Mouse (Mus musculus): ENCODE results near the gene Mettl24.

The Mettl24 gene

DNA sequence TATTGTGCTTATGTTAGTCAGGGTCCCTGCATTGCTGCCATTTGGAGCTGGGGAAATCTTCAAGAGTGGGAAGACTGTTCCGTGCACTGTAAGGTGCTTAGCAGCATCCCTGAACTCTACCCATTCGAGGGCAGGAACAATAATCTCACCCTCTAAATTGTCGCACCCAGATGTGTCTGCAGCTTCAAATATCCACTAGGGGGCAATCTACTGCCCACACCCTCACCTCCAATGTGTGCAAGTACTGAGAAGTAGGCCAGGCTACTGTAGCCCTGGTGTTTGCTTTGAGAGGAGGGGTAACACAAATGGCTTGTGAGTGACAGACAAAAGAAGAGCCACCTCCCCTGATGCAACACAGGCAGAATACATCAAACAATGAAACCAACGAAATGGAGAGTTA, 130.5 kb downstream of the Mettl24 start:
- DNase-seq (ENCODE audit: low spot score) = peak; percentile 13

DNA sequence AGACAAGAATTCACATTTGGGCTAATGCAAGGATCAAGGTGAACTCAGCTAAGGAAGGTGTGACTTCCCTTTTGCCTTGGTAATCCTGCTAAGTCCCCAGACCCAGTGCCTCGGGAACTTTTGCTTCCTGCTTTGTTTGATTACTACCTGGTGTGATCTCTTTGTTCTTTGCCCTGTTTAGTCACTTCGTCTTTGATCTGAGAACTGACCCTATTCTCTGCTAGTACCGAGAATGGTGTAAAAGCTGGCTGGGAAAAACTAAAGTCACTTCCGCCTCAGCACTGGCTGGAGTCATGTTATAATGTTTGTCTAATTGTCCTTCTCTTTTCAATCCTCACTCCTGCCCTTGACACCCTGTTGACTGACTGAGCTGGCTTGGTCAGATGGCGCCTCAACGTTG, 133.4 kb downstream of the Mettl24 start:
- no peak for DNase-seq (ENCODE audit: low spot score)

DNA sequence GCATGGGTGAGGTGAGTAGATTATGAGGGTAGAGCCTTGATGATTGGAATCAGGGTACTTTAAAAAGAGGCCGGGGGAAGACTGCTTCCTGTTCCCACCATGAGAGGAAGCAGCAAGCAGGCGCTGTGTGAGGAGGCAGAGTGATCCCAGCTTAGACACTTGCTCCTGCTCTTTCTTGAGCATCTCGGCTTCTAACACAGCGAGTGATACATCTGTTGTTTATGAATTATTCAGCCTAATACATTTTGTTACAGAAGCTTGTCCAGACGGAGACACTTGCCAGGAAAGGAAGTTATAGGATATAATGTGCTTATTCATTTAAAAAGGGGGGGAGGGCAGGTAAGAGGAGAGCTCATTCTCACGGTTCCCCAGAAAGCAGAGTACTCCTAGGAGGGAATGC, 142.9 kb downstream of the Mettl24 start:
- DNase-seq (ENCODE audit: low spot score) = no peak

DNA sequence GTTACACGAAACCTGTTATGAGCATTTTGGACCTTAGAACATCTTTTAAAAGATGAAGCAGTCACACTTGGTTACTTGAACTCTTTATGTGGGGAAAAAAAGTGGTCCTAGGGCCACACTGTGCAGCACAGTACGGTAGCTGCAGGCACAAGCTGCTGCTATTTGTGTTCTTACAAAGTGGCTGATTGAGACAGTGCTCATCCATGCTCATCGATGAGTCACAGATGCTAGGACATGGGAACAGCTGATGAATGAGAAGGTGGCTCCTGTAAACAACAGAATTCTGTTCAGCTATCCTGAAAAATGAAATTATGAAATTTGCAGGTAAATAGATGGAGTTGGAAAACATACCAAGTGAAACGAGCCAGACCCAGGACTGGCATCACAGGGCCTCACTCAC, 144.6 kb downstream of the Mettl24 start:
- DNase-seq (ENCODE audit: low spot score) = no peak

DNA sequence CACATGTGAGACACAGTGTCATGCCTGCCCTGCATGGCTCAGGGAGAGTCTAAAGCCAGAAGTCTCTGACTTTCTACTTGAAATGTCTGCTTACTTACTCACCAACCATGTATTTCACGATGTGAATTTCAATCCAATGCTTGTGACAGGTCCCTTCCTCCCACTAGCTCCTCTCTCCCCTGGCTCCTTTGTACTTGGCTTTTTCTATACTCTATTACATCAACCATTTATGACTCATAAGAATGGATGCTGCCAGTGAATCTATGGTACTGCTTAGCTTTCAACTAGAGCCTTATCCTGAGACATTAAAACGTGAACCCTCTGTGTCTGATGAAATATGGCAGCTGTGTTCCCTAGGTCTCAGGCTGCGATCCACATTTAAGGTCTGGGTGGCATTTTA, 147.2 kb downstream of the Mettl24 start:
- DNase-seq (ENCODE audit: low spot score) = no peak

DNA sequence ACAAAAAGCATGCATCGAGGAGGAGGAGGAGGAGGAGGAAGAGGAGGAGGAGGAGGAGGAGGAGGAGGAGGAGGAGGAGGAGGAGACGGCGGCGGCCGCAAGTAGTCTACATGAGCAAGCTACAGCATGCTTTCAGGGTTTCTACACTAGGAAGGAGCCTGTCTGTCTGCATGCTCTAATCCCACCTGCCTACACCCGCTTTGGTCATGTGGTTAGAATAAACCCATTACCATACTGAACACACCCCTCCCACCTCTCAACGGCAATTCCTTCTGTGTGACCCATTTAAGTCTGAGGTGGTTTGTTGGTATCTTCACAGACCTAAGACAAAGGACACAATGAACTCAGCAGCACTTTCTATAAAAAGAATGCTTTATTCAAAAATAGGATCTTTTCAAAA, 148.2 kb downstream of the Mettl24 start:
- DNase-seq (ENCODE audit: low spot score) = no peak

DNA sequence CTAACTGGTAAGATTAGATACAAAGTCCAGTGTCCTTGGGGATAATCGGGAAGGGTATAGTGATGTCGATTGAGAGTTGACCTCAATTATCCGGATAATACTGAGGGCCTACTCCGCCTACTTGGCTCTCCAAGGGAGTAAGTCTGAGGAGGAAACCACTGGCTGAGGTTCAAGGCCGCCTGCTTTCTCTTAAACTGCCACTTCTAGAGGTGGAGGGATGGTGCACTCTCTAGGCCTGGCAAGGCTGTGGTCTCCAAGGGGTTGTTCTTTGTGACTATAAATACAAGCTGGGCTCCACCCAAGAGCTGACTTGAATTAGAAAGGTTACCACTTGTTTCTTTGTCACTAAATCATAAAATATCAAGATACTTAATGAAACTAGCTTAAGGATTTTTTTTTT, 157.0 kb downstream of the Mettl24 start:
- DNase-seq (ENCODE audit: low spot score) = no peak

DNA sequence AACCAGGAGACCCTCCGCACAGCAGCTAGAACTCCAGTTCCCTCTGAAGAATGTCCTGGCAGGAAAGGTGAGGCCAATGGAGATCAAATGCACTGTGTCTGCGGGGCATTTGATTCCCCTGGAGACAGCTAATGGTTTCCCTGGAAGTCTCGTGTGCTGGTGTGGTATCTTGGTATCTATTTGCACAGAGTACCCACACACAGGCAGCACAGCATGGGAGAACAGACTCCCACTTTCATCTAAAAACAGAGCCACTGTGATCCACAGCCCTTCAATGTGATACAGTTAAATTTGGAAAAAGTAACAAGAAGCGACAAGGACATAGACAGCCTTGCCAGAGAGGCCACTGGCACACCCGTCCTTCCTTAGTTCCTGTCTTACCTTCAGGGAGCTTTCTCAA, 160.8 kb downstream of the Mettl24 start:
- DNase-seq (ENCODE audit: low spot score) = no peak

DNA sequence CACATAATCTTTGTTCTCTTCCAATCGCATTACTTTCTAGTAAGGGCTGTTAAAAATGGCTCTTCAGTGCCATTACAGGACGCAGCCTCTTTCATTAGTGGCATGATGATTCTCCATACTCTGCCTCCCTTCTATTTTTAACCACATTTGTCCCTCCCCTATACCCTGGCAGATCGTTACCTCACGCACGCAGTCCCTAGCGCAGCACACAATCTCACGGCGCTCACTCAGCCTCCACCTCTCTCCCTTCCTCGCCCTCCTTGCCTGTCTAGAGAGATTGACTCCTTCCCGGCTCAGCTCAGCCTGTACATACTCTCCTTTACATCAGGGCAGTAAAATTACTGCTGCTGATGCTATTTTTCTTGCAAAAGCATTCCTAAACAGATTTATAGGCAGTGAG, 161.5 kb downstream of the Mettl24 start:
- no peak for DNase-seq (ENCODE audit: low spot score)

DNA sequence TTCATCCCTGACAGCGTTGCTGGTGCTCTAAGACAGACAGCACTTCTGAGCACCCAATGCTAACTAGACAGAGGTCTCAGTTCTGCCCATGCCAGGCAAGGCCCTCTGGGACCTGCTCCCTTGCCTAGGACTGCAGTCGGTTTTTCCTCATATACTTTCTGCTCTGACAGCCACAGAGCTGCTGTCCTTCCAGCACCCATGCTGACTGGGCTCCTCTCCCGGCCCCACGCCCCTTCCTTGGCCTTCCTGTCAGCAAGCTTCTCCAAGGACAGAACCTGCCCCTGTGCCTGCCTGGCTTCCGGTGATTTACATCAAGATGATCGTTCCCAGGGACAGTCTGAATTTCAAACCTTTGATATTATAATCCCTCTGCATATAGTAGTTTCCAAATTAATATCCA, 162.5 kb downstream of the Mettl24 start:
- DNase-seq (ENCODE audit: low spot score) = no peak

DNA sequence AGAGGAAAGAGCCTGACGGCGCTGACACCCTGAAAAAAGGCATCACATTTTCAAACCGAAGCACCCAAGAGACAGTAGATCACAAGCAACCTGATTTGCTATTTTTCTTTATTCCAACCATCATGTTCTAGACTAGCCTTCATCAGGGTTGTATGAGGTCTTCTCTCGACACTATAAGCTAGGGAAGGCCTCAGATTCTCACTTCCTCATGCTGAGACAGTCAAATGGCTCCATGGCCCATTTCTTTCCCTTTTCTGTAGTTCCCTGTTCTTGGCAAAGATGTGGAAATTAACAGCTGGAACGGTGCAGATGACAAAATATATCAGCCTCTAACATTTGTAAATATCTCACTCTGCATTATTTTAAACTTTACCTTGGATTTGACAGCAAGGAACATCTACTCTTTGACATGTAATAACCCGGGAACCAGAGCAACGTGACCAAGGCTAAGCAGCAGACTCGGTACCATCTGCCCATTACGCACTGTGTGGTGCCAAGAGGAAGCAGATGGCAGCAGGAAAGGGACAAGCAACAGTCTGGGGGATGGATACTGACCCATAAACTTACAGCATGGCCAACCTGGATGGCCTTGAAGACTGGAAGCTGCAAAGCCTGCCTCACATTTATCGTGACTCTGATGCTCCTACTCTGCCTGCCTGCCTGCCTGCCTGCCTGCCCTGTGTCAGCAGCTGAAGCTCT, 164.2 kb downstream of the Mettl24 start:
- no peak for DNase-seq (ENCODE audit: low spot score)

DNA sequence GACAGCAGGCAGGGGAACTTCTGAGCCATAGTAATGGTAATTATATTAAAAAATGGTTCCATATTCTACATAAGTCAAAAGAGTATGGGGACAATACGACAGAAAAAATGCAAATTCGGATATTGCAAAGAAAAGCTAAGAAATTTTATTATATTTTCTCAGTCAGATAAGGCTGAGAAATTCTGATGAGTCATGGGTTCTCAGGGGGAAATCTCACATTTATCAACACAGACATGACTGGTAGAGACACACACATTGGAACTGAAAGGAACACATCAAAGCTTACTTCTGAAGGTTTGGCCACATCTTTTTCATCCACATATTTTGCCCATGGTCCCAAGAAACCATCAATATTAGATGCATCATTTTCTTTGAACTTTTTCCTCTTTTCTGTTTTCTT, 167.6 kb downstream of the Mettl24 start:
- no peak for DNase-seq (ENCODE audit: low spot score)

DNA sequence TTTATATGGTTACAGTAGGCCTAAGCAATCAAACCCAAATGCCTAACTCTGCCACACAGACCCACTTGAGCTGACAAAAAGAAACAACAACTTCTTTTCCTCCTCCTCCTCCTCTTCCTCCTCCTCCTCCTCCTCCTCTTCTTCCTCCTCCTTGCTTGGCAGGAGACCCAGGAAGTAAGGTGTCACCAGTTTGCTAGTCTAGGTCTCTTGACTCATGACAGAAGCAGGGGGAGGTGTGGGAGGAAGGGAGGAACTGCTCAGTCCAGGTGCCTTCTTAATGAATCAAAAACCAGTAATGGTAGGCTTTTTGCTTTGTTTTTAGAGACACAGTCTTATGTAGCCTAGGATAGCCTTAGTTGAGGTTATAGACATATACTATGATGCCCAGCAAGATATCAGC, 168.1 kb downstream of the Mettl24 start:
- DNase-seq (ENCODE audit: low spot score) = no peak

DNA sequence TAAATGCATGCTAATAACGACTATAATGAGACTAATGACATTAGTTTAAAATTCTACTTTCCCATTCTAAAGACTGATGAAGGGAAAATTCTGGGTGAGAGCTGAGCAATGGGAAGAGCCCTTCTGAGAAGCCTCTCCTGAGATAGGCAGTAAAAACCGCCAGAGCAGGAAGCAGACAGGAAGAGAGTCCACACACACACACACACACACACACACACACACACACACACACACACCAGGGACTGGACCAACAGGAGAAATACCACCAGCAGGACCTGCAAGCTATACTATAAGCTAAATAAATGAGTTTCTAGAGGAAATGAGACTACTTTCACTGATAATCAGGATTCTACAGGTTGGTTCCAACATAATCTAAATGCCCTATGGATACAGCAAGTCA, 172.5 kb downstream of the Mettl24 start:
- no peak for DNase-seq (ENCODE audit: low spot score)

DNA sequence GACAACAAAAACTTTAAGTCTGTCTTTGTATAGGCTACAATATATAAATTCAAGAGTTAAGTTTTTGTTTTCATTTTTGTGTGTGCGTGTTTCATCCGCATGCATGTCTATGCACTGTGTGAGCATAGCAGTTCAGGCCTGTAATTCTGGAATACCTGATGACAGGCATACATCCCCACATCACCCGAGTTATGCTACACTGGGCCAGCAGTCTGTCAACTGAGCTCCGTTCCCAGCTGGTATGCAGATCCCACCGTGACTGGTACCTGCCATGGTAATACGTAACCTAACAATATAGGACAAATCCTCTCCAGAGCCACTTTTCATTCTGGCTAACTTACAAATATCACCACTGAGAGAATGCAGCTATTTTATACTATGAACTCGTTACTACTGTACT, 173.6 kb downstream of the Mettl24 start:
- DNase-seq (ENCODE audit: low spot score) = no peak

DNA sequence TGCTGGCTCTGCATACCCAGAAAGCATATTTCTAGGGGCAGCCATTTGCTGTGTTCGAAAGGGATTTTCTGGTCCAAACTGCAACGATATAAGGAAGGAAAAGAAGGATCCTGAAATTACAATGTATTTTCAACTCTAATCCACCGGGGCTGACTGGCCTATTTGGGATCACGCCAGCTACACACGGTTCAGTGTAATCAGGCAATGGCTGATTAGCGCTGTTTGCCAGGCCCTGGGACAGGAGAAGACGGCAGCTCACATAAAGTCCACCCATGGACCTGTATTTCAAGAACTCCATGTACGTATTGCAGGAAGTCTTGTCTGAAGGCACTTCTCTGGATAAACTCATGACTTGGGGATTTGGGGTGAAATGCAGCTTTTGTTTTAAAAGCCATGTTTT, 174.5 kb downstream of the Mettl24 start:
- DNase-seq (ENCODE audit: low spot score) = no peak

Measured in embryo, embryonic 10.5 days (tissue).